Mouse (Mus musculus) megakaryocyte, embryonic 14.5 days (primary cell): ENCODE results near the gene Ripor1.

Experiments
- FLI1 ChIP-seq: IDR thresholded peaks from 2 replicates; pipeline ENCODE4 v1.6.1; 2012; ENCODE audit warnings: low read length, inconsistent platforms, mixed read lengths
- GATA1 ChIP-seq: IDR thresholded peaks from 3 replicates; pipeline ENCODE4 v1.6.1; 2012; ENCODE audit warnings: mixed read lengths, low read length, inconsistent platforms, borderline replicate concordance

DNA sequence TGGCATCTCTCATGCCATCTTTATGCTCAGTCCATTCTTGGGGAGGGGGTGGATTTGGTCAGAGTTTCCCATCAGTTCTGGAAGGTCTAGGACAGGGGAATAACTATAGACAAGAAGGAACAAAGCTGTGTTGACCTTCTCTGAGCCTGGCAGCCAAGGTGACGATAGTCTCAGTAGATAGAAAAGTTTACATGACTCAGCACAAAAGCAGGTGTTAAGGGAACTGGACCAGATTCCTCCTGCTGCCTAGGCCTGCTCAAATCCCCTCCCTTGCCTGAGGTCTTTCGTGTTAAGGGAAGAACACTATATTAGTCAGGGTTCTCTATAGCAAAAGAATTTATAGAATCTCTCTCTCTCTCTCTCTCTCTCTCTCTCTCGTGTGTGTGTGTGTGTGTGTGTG is 25.3 kb upstream of the Ripor1 start:
- no peak for TF ChIP-seq FLI1
- TF ChIP-seq GATA1: no peak
